Mouse (Mus musculus) neural tube, embryonic 11.5 days (tissue): ENCODE measurements around the gene Dbp. TPM values are rescaled to one million over a fixed set of nuclear protein-coding genes. Genes with fewer than 3 reads are reported as not detected.

Source experiments
- ATAC-seq: fragments of 200-750 bp; cut with Nextera tagmentation; 2 replicates; pipeline ENCODE4 v1.8.0; 2017; ENCODE audit warnings: moderate number of reproducible peaks, mild to moderate bottlenecking, moderate TSS enrichment, moderate library complexity; ENCODE audit not compliant: insufficient read depth, low FRiP score, low TSS enrichment
- DNase-seq: peaks from one replicate; pipeline ENCODE4 v3.0.0-alpha.2; 2015; ENCODE audit warnings: low spot score
- H3K27ac ChIP-seq: fragments of 300-500 bp; sonication (generic); 2 replicates; pipeline ENCODE4 v1.5.1; 2014; ENCODE audit warnings: low read depth, mild to moderate bottlenecking, low read length
- H3K27me3 ChIP-seq: fragments of 300-500 bp; sonication (generic); 2 replicates; pipeline ENCODE4 v1.6.1; 2014; ENCODE audit warnings: mild to moderate bottlenecking, low read length, mixed read lengths; ENCODE audit not compliant: control insufficient read depth, insufficient read depth
- H3K36me3 ChIP-seq: fragments of 300-500 bp; sonication (generic); 2 replicates; pipeline ENCODE4 v1.6.1; 2014; ENCODE audit warnings: mild to moderate bottlenecking, low read length, moderate library complexity, mixed read lengths; ENCODE audit not compliant: control insufficient read depth, insufficient read depth
- H3K4me1 ChIP-seq: fragments of 300-500 bp; sonication (generic); 2 replicates; pipeline ENCODE4 v1.6.1; 2014; ENCODE audit warnings: low read length, mixed read lengths; ENCODE audit not compliant: control insufficient read depth, insufficient read depth
- H3K4me2 ChIP-seq: fragments of 300-500 bp; sonication (generic); 2 replicates; pipeline ENCODE4 v1.6.1; 2014; ENCODE audit warnings: low read depth, mild to moderate bottlenecking, moderate library complexity
- H3K4me3 ChIP-seq: fragments of 300-500 bp; sonication (generic); 2 replicates; pipeline ENCODE4 v1.5.1; 2014; ENCODE audit warnings: low read depth, low read length
- H3K9ac ChIP-seq: fragments of 300-500 bp; sonication (generic); 2 replicates; pipeline ENCODE4 v1.6.1; 2014; ENCODE audit warnings: mild to moderate bottlenecking, low read length
- H3K9me3 ChIP-seq: fragments of 300-500 bp; sonication (generic); 2 replicates; pipeline ENCODE4 v1.6.1; 2016; ENCODE audit warnings: low read length; ENCODE audit not compliant: control insufficient read depth
- WGBS: fragments of 180-500 bp; shearing (Covaris S2); extraction: QIAGEN DNeasy Blood & Tissue Kit; methylation state at CpG from one replicate; pipeline ENCODE4 v1.1.7; 2014; 5-methylcytosine and 5-hydroxymethylcytosine counted together
- polyA plus RNA-seq: library from polyadenylated mRNA; unstranded; fragments of >200 nt; fragmentation: Nextera tagmentation; extraction: Ambion mirVana; gene quantifications from 2 replicates; pipeline ENCODE4 v1.2.1, GENCODE M21; 2014

Gene Dbp
- polyA plus RNA-seq, 1 experiment from 2014 or later, result 3.7 TPM

DNA sequence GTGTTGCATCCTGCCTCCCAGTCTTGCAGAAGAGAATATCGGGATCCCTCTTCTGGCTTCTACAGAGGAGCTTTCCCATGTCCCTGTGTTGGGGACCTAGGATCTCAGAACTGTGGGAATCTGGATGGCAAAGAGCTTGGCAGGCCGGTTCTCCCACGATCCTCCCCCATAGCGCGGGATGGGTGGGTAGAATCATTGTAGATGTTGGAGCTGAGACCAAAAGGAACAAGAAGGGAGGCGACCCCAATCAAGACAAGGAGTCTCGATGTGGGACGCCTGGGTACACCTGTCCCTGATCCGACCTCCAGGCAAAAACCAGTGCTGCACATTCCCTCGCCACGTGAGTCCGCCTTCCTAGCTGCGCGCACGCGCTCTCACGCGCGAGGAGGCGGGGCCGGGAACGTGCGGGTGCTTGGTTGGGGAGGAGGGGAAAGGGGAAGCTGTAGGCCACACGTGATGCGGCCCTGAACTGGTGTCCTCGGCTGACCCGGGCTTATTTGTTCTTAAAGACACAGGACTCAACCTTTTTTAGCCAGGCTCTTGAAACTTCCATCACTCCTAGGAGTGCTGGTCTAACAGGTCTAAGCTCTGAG, 2.6 kb downstream of the Dbp start:
- Histone ChIP-seq H3K4me1 (peaks cover 49% of the 10 kb centered on the region), H3K9ac (no peak overlapping the region)
- under 1% methylated on average over 27 of the region's 27 CpGs for WGBS

DNA sequence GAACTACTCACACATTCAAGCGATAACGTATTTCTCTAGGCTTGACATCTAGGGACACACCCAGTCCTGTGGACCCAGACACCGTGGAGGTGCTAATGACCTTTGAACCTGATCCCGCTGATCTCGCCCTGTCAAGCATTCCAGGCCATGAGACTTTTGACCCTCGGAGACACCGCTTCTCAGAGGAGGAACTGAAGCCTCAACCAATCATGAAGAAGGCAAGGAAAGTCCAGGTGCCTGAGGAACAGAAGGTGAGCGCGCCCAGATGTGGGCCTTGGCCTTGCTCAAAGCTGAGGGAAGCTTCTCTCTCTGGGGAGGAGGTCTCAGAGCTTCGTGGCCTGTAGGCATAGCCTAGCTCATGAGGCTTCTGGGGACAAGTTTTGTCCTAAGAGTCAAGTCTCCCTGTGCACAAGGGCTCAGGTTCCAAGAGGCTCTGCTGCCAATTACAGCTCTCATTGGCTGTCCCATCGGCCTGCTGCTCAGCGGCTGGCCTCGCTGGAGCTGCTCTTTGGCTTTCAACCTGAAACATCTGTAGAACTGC, 3.4 kb downstream of the Dbp start:
- no peak for DNase-seq
- H3K9ac ChIP-seq, result no peak overlapping the region
- no peak overlapping the region for H3K27ac ChIP-seq
- H3K27me3 ChIP-seq, result no peaks in the 10 kb centered on the region
- H3K36me3 ChIP-seq, result peaks cover 10% of the 10 kb centered on the region
- no peak for ATAC-seq
- 48% methylated on average over 13 of the region's 13 CpGs for WGBS
- H3K4me2 ChIP-seq, result 0 out of 2 replicates have a peak overlapping the region, but pooled peaks have one; percentile 12
- peaks cover 49% of the 10 kb centered on the region for H3K4me1 ChIP-seq
- no peak overlapping the region; the same call in 1 of the 2 replicates for H3K4me3 ChIP-seq
- no peaks in the 10 kb centered on the region for H3K9me3 ChIP-seq

More for the DNA sequence above, 2.6 kb downstream of the Dbp start:
- peak overlapping the region; percentile 98 for H3K4me2 ChIP-seq
- DNase-seq (peak; percentile 93), ATAC-seq (no peak)
- peak overlapping the region; percentile 52 for H3K4me3 ChIP-seq
- H3K27me3 ChIP-seq, result no peaks in the 10 kb centered on the region
- H3K9me3 ChIP-seq, result no peaks in the 10 kb centered on the region
- peak overlapping the region; percentile 0; the same call in 1 of the 2 replicates for H3K27ac ChIP-seq
- peaks cover 4% of the 10 kb centered on the region for H3K36me3 ChIP-seq

DNA sequence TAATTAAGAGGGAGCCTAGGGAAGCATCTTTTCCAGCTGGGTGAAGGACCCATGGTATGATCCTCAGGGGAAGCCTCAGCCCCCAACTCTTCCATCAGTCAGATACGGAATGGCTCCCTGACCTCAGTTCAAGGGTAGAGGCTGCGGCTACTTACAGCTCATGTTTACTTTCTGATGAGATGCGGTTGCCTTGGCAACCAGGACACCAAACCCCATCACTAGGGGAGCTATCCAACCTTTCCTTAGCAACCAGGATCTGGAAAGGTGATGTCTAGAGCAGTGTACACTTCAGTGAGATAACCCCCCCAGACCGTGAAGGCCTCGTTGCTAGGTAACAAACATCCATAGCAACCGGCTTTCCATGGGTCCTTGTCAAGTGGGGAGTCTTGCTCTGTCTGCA, 4.1 kb downstream of the Dbp start:
- 49% methylated on average over 6 of the region's 6 CpGs for WGBS
- no peak overlapping the region for H3K27ac ChIP-seq
- peaks cover 44% of the 10 kb centered on the region for H3K4me1 ChIP-seq
- H3K36me3 ChIP-seq, result peaks cover 10% of the 10 kb centered on the region
- no peak overlapping the region for H3K4me3 ChIP-seq
- H3K27me3 ChIP-seq, result no peaks in the 10 kb centered on the region
- H3K9me3 ChIP-seq, result no peaks in the 10 kb centered on the region
- no peak overlapping the region for H3K4me2 ChIP-seq
- DNase-seq, result peak; percentile 49
- H3K9ac ChIP-seq, result no peak overlapping the region
- ATAC-seq, result no peak

DNA sequence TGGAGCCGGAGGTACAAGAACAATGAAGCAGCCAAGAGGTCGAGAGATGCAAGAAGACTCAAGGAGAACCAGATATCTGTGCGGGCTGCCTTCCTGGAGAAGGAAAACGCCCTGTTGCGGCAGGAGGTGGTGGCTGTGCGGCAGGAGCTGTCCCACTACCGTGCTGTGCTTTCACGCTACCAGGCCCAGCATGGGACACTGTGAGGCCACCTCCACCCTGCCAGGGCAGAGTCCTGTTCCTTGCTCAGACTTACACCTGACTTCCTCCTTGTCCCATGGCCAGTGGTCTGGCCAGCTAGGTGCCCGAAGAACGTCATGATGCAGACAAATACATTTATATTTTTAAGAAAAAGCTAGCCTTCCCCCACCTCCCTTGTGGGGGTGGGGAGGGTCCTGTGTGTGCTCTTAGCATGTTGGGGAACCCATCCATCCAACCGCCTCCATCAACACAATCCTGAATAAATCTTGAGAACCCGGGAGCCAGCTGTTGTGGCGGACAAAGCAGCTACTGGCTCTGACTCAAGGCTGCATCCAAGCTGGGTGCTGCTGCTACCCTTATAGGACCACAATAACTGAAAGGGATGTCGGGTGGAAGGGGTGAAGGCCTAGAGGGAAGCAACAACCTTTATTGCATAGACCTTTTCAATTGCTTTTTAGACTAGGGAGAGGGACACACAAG, 4.9 kb downstream of the Dbp start:
- Histone ChIP-seq H3K4me1 (peaks cover 51% of the 10 kb centered on the region), H3K9ac (0 out of 2 replicates have a peak overlapping the region, but pooled peaks have one; percentile 8)
- 71% methylated on average over 14 of the region's 14 CpGs for WGBS

DNA sequence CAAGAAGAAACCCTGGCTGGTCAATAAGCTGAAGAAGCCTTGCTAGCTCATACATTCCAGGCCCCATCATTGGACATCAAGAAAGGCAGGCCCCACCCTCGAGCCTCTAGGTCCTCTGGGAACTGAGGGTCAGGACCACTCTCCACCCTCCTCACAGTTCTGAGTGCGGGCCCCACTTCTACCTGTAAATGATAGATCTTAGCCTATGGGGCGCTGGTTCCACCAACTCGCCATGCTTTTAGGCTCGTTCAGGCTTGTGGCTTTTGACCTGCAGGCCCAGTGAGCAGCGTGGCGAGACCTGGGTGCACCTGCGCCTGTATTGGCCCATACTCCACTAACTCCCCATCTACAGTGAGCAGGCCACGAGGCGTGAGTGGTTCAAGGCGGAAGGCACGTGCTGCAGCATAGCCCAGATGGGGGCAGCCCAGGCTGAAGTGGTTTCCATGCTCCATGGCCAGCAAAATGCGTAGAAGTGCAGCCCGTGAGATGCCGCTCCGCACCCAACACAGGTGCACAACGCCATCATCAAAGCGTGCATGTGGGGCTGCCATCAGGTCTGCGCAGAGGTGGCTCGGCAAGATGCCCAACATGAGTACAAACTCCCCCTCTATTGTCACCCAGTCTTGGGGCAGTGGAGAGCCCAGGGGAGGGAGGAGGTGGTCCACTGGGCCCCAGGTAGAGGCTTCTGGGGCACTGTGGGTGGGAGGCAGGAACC, 5.7 kb downstream of the Dbp start:
- Histone ChIP-seq H3K4me2 (no peak overlapping the region), H3K9me3 (no peaks in the 10 kb centered on the region), H3K9ac (no peak overlapping the region), H3K36me3 (peaks cover 10% of the 10 kb centered on the region), H3K4me1 (peaks cover 49% of the 10 kb centered on the region), H3K27ac (no peak overlapping the region), H3K4me3 (no peak overlapping the region), H3K27me3 (no peaks in the 10 kb centered on the region)
- DNase-seq, result no peak
- ATAC-seq, result no peak
- 95% methylated on average over 20 of the region's 20 CpGs for WGBS

More for the DNA sequence above, 4.9 kb downstream of the Dbp start:
- no peaks in the 10 kb centered on the region for H3K27me3 ChIP-seq
- peaks cover 10% of the 10 kb centered on the region for H3K36me3 ChIP-seq
- H3K4me3 ChIP-seq, result no peak overlapping the region
- no peak for DNase-seq
- no peak overlapping the region for H3K4me2 ChIP-seq
- ATAC-seq, result no peak
- no peak overlapping the region for H3K27ac ChIP-seq
- H3K9me3 ChIP-seq, result no peaks in the 10 kb centered on the region

DNA sequence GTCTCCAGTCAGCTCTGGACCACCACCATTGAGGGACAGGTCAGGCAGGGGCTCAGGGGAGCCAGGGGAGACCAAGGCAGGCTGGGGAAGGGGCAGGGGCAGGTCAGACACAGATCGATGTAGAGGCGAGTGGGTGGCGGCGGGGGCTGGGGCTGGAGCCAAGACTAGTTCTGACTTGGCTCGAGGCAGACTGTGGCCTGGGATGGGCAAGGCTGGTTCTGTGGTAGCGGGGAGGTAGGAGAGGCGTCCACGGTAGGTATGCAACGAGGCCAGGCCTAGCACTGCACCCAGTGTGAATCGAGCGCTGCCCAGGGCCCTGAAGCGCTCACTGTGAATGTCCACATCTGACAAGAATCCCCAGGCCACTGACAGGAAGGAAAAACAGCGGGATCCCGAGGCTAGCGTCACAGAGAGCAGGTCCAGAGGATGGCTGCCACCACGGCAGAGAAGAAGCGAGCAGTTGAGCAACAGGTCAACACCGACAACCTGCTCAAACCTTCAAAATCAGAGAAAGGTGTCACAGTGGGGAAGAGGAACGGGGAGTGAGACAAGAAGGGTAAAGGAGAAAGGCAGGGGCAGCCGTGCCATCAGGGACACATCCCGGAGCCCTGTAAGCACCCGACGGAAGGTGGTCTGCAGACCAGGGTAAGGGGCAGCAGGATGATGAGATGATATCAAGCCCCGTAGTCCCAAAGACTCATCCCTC, 6.6 kb downstream of the Dbp start:
- DNase-seq (no peak), ATAC-seq (no peak)
- no peak overlapping the region for H3K9ac ChIP-seq
- WGBS, result 89% methylated on average over 22 of the region's 24 CpGs
- no peaks in the 10 kb centered on the region for H3K9me3 ChIP-seq
- H3K27me3 ChIP-seq, result no peaks in the 10 kb centered on the region
- H3K4me3 ChIP-seq, result no peak overlapping the region
- H3K4me2 ChIP-seq, result no peak overlapping the region
- H3K27ac ChIP-seq, result no peak overlapping the region
- peaks cover 10% of the 10 kb centered on the region for H3K36me3 ChIP-seq
- peaks cover 50% of the 10 kb centered on the region for H3K4me1 ChIP-seq

DNA sequence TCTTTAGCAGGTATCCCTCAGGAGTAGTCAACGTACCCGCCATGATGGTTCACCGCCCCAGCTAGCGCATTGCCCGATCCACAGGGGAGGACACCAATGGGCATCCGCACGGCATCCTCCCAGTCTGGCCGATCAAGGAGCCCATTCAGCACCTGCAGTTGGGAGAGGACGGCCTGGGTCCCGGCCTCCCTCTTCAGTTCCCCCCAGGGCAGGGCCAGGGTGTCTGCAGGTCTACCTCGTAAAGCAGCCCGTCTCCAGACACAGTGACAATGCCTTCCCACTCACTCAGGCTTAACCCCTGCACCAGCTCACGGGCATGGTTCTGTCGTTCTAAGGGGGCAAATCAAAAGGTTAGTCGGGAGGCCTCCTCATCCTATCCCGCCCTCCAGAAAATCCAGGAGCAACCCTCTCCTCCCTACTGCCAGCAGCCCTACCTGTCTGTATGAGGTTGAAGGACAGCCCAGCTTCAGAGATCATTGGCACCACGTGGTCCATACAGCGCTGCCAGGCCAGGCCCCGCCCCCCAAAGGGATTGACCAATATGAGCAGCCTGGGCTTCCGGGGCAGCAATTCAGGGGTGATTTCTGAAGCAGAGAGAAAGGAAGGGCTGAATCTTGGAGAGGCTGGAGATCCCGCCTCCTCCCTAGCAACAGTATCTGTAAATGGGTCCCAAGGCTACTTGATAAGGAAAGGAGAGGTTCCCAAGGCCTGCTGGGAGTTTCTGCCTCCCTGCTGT, 7.3 kb downstream of the Dbp start:
- Histone ChIP-seq H3K9ac (no peak overlapping the region), H3K9me3 (no peaks in the 10 kb centered on the region), H3K4me2 (no peak overlapping the region), H3K27ac (no peak overlapping the region), H3K36me3 (peaks cover 10% of the 10 kb centered on the region), H3K27me3 (no peaks in the 10 kb centered on the region), H3K4me1 (peaks cover 50% of the 10 kb centered on the region), H3K4me3 (no peak overlapping the region)
- no peak for DNase-seq
- 90% methylated on average over 21 of the region's 21 CpGs for WGBS
- ATAC-seq, result no peak

DNA sequence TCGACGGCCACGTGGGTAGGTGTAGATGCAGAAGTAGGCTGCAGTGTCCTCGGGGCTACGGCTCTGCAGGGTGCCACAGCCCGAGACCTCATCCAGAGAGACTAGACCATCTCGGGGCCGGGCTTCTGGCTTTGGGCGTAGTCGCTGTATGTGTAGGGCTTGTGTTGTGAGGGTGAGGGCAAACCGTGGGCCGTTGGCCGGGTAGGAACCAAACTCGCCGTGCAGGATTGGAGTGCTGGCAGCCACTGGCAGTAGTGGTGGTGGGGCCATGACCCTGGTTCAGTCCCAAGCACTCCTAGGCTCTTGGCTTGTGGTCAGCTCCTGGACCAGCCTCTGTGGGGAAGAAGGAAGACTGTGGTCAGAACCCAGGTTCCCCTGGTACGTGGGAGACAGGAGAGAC, 8.5 kb downstream of the Dbp start:
- Histone ChIP-seq H3K36me3 (peaks cover 10% of the 10 kb centered on the region), H3K9me3 (no peaks in the 10 kb centered on the region), H3K9ac (no peak overlapping the region), H3K4me2 (no peak overlapping the region), H3K27me3 (no peaks in the 10 kb centered on the region), H3K4me1 (peaks cover 39% of the 10 kb centered on the region), H3K27ac (no peak overlapping the region), H3K4me3 (no peak overlapping the region)
- WGBS, result 91% methylated on average over 16 of the region's 16 CpGs
- no peak for ATAC-seq
- no peak for DNase-seq
